Mouse (Mus musculus): ENCODE results near the gene Vwf. TPM values are rescaled to one million over a fixed set of nuclear protein-coding genes. Genes with fewer than 3 reads are reported as not detected.

Vwf gene
- 0.97 TPM for polyA plus RNA-seq (2014; fragmentation: Illumina TruSeq; extraction: RNeasy Lipid Tissue Mini Kit (QIAGEN cat#74804); ENCODE audit: low read depth, low replicate concordance)

DNA sequence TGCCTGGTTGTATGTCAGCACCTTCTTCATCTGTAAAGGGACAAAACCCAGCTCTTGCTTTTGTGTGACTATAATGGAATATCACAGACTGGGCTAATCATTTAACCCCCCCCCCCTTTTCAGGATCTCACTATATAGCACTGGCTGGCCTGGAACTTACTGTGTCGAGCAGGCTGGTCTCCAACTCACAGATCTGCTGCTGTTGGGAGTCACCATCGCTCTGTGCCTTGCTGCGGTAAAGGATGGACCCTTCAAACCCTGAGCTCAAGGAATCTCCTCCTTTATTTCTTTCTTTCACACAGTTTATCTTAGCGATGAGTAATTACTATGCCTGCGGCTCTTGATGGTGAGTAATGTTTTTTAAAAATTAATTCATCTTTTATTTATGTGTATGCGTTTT lies at the start of gene Vwf:
TSS of gene Vwf (plus strand) at position 301 of the 400 bp plus-strand sequence.

DNA sequence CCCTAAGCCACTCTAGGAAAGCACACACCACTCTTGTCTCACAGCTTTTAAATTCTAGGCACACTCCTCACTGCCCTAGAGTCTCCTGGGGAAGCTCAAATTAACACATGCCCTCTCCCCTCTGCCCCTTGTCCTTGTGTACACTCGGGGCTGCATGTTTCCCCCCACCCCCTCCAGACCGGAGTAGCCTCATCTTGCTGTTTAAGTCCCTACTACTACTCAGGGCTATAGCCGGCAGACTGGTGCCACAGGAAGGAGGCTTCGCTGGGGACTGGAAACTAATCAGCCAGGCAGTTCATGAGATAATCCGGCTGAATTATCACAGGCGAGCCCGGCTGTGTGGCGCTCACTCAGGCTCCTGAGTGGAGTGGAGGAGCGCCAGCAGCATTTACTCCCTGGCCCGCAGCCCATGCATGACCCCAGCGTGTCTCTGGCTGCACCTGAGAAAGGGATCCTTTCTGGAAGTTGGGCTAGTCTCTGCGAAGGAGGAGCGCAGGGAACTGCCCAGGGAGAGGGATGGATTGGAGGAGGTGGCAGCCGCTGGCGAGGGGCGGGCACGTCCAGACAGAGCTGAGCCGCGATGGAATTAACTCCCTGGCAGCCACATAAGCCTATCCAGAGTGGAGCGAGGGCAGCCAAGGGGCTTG lies 143.6 kb downstream of the Vwf start, which contains the start of gene Ano2:
TSS of gene Ano2 (plus strand) at position 363 of the 647 bp plus-strand sequence.

Other genes with a start within 250 kb of the Vwf start
- 0.22 TPM for gene Ltbr, start 232.9 kb upstream of the Vwf start, polyA plus RNA-seq (2014; fragmentation: Illumina TruSeq; extraction: RNeasy Lipid Tissue Mini Kit (QIAGEN cat#74804); ENCODE audit: low read depth, low replicate concordance)
- 0.06 TPM for gene Scnn1a, start 226.1 kb upstream of the Vwf start, polyA plus RNA-seq (2014; fragmentation: Illumina TruSeq; extraction: RNeasy Lipid Tissue Mini Kit (QIAGEN cat#74804); ENCODE audit: low read depth, low replicate concordance)
- 2.2 TPM for gene Tnfrsf1a, start 197.4 kb upstream of the Vwf start, polyA plus RNA-seq (2014; fragmentation: Illumina TruSeq; extraction: RNeasy Lipid Tissue Mini Kit (QIAGEN cat#74804); ENCODE audit: low read depth, low replicate concordance)
- gene Plekhg6, start 166.0 kb upstream of the Vwf start, polyA plus RNA-seq (2014; fragmentation: Illumina TruSeq; extraction: RNeasy Lipid Tissue Mini Kit (QIAGEN cat#74804); ENCODE audit: low read depth, low replicate concordance): not detected
- gene Cd9, start 52.0 kb upstream of the Vwf start, polyA plus RNA-seq (2014; fragmentation: Illumina TruSeq; extraction: RNeasy Lipid Tissue Mini Kit (QIAGEN cat#74804); ENCODE audit: low read depth, low replicate concordance): 5.0 TPM
- gene Ano2, start 143.6 kb downstream of the Vwf start, polyA plus RNA-seq (2014; fragmentation: Illumina TruSeq; extraction: RNeasy Lipid Tissue Mini Kit (QIAGEN cat#74804); ENCODE audit: low read depth, low replicate concordance): 3.4 TPM

Data from testis, adult 10 weeks (tissue).